Comparison of ENCODE assay signal across 12 mouse cellular contexts in genomic region chr2:85163311-85164047, GRCm38 (mm10). TPM values are rescaled to one million over a fixed set of nuclear protein-coding genes. Genes with fewer than 3 reads are reported as not detected.
DNase-seq lines count a peak whose midpoint lies in the region; ATAC-seq and TF ChIP-seq lines count a peak whose summit lies in the region.
"Had no signal": no experiment of that assay in that cellular context is flagged by ENCODE, and none has a peak within 500 bp of the region (broad histone marks: within the 10 kb centered on the region; RNA-seq: fewer than 3 reads in every experiment).

No protein-coding gene starts in this region.

- no peak overlapping the region for H3K4me3 ChIP-seq in kidney, adult 2 months (ENCODE audit: insufficient read depth, low read depth, low read length)
- H3K4me3 ChIP-seq in liver, postnatal 0 days (ENCODE audit: low read depth, low read length) = no peak overlapping the region

- 24% methylated on average over 7 of the region's 7 CpGs for WGBS in kidney, adult 2 months
- 41% methylated on average over 7 of the region's 7 CpGs for WGBS in liver, postnatal 0 days (ENCODE audit: insufficient replicate concordance)

- no peak for TF ChIP-seq CTCF in kidney, adult 2 months (conservative IDR thresholded peaks at IDR 0.05; ENCODE audit: insufficient read depth, insufficient read length, low read depth, low read length)
- TF ChIP-seq CTCF in liver, postnatal 0 days (IDR thresholded peaks at IDR 0.05; ENCODE audit: low read depth) = no peak

- H3K36me3 ChIP-seq in kidney, adult 2 months (ENCODE audit: control insufficient read depth, insufficient read depth, low read length) = no peaks in the 10 kb centered on the region
- H3K36me3 ChIP-seq in liver, postnatal 0 days (replicated peaks; ENCODE audit: insufficient read depth, low read length) = no peaks in the 10 kb centered on the region

- TF ChIP-seq POLR2A in kidney, adult 2 months (IDR thresholded peaks at IDR 0.05; ENCODE audit: low read depth, low read length) = no peak

- H3K27ac ChIP-seq in kidney, adult 2 months (ENCODE audit: insufficient read depth, low read depth, low read length) = peak overlapping the region; percentile 32; the same call in 1 of the 2 replicates
- no peak overlapping the region for H3K27ac ChIP-seq in liver, postnatal 0 days (ENCODE audit: low read depth)

- no peak overlapping the region for H3K4me2 ChIP-seq in liver, postnatal 0 days (ENCODE audit: low read depth, low read length)

- ATAC-seq in liver, postnatal 0 days = peak; percentile 23; the same call in 1 of the 2 replicates
- ATAC-seq: Patski had no signal

- no peak overlapping the region for H3K9ac ChIP-seq in liver, postnatal 0 days (replicated peaks)

- no peaks in the 10 kb centered on the region for H3K9me3 ChIP-seq in liver, postnatal 0 days (ENCODE audit: low read length)

- no peak for TF ChIP-seq EP300 in liver, postnatal 0 days (IDR thresholded peaks at IDR 0.05; ENCODE audit: low read depth)

- H3K4me1 ChIP-seq in kidney, adult 2 months (ENCODE audit: control insufficient read depth, insufficient read depth, low read length) = no peaks in the 10 kb centered on the region
- H3K4me1 ChIP-seq in liver, postnatal 0 days (ENCODE audit: insufficient read depth) = no peaks in the 10 kb centered on the region

- peak; percentile 40 for DNase-seq in adrenal gland, adult 2 months
- DNase-seq in adrenal gland, postnatal 4 days (ENCODE audit: low spot score in 2 of 2) = no peak
- peak; percentile 68 for DNase-seq in embryo, embryonic 10 days (ENCODE audit: low spot score)
- peak; percentile 75 for DNase-seq in kidney, adult 2 months
- DNase-seq in liver, postnatal 0 days = no peak
- no peak for DNase-seq in gastrocnemius, postnatal 25 days
- DNase-seq in Muller cell, postnatal 12 days (ENCODE audit: inconsistent ontology term) = no peak
- no peak for DNase-seq in cerebellum, postnatal 36 days
- DNase-seq: cerebellum, adult 2 months; layer of hippocampus, adult 9-11 months; right cerebral cortex, postnatal 4 days had no signal

- no peaks in the 10 kb centered on the region for H3K27me3 ChIP-seq in kidney, adult 2 months (replicated peaks; ENCODE audit: control insufficient read depth, insufficient read depth, low read length)
- H3K27me3 ChIP-seq in liver, postnatal 0 days (ENCODE audit: insufficient read depth, low read length) = no peaks in the 10 kb centered on the region

RNA-seq across cellular contexts. Expression of gene Aplnr, which starts 27.5 kb away (rescaled TPM):
- total RNA-seq in adrenal gland, adult 2 months (2021) = 10 to 100 TPM in 1 of 2 experiments, 1 to 10 TPM in 1; 7.7 to 14.3 TPM
- 9.4 and 12.1 TPM in 2 replicates for polyA plus RNA-seq in adrenal gland, adult 2 months (2012; rRNA removed)
- 10 to 100 TPM; 94.0 to 99.4 TPM for total RNA-seq in adrenal gland, postnatal 4 days (2021)
- polyA plus RNA-seq in kidney, adult 2 months (2012; rRNA removed) = 14.0 and 16.6 TPM in 2 replicates
- 2.3 and 2.5 TPM in 2 replicates for polyA plus RNA-seq in liver, postnatal 0 days (2015; fragmentation: Nextera tagmentation; extraction: Ambion mirVana)
- total RNA-seq in gastrocnemius, postnatal 25 days (2021) = 10 to 100 TPM; 13.7 to 16.9 TPM

RNA-seq across cellular contexts. Expression of gene Lrrc55, which starts 33.5 kb away (rescaled TPM):
- 10 to 100 TPM; 17.0 to 18.2 TPM for total RNA-seq in adrenal gland, adult 2 months (2021)
- 13.2 and 14.3 TPM in 2 replicates for polyA plus RNA-seq in adrenal gland, adult 2 months (2012; rRNA removed)
- 10 to 100 TPM; 13.2 to 14.9 TPM for total RNA-seq in adrenal gland, postnatal 4 days (2021)
- 0.52 and 0.61 TPM in 2 replicates for polyA plus RNA-seq in kidney, adult 2 months (2012; rRNA removed)
- 0.06 and 0.08 TPM in 2 replicates for polyA plus RNA-seq in liver, postnatal 0 days (2015; fragmentation: Nextera tagmentation; extraction: Ambion mirVana)
- total RNA-seq in gastrocnemius, postnatal 25 days (2021) = 1 to 10 TPM in 1 of 2 experiments, under 1 TPM in 1; 0.59 to 1.8 TPM

Comparison
In these comparisons a context has a peak if more than half of its experiments do, and no peak if none do; other contexts are left out.
1. DNase-seq: peak in adrenal gland, adult 2 months (single experiment), embryo, embryonic 10 days (single experiment) and kidney, adult 2 months (single experiment); none in adrenal gland, postnatal 4 days (0 of 2), liver, postnatal 0 days (single experiment), gastrocnemius, postnatal 25 days (single experiment), Muller cell, postnatal 12 days (single experiment) and cerebellum, postnatal 36 days (0 of 2).
2. RNA of gene Aplnr, which starts 27.5 kb away (total RNA-seq): 94.0 to 99.4 TPM in adrenal gland, postnatal 4 days; 13.7 to 16.9 TPM in gastrocnemius, postnatal 25 days and 7.7 to 14.3 TPM in adrenal gland, adult 2 months; every median in the first group is over 4 times any median in the second.
3. RNA of gene Lrrc55, which starts 33.5 kb away (total RNA-seq): 17.0 to 18.2 TPM in adrenal gland, adult 2 months and 13.2 to 14.9 TPM in adrenal gland, postnatal 4 days; 0.59 to 1.8 TPM in gastrocnemius, postnatal 25 days; every median in the first group is over 4 times any median in the second.